Mouse (Mus musculus): Measurements from ENCODE around the gene Gm10577. TPM values are rescaled to one million over a fixed set of nuclear protein-coding genes. Genes with fewer than 3 reads are reported as not detected.

The Gm10577 gene
- polyA plus RNA-seq, 1 experiment, result not detected

- Histone ChIP-seq H3K9ac (ENCODE audit: low read depth, poor library complexity, severe bottlenecking) (no peak overlapping the region), H3K27me3 (ENCODE audit: control insufficient read depth, insufficient read depth, low read length, poor library complexity, severe bottlenecking) (no peaks in the 10 kb centered on the region), H3K4me1 (ENCODE audit: control insufficient read depth, insufficient read depth, low read length) (no peaks in the 10 kb centered on the region), H3K4me3 (ENCODE audit: low read depth, low read length) (no peak overlapping the region), H3K27ac (ENCODE audit: insufficient read depth, low read length) (no peak overlapping the region), H3K9me3 (replicated peaks; ENCODE audit: control insufficient read depth, insufficient read depth, low read length, poor library complexity, severe bottlenecking) (no peaks in the 10 kb centered on the region), H3K36me3 (ENCODE audit: control insufficient read depth, insufficient read depth, low read length, poor library complexity, severe bottlenecking) (no peaks in the 10 kb centered on the region)
- TF ChIP-seq CTCF (IDR thresholded peaks at IDR 0.05; ENCODE audit: low read depth, low read length), result no peak
- no peak for TF ChIP-seq POLR2A (IDR thresholded peaks at IDR 0.05; ENCODE audit: insufficient read depth, low read length)
- TF ChIP-seq EP300 (IDR thresholded peaks at IDR 0.05; ENCODE audit: insufficient read depth, low read depth, low read length), result no peak
Observed at GRCm38 (mm10) chr4:100974455-100975035, 46.0 kb downstream of the Gm10577 start.

GRCm38 (mm10) chr4:100973641-100974454 lies 46.6 kb downstream of the Gm10577 start:
- Histone ChIP-seq H3K27ac (ENCODE audit: insufficient read depth, low read length) (no peak overlapping the region), H3K9me3 (replicated peaks; ENCODE audit: control insufficient read depth, insufficient read depth, low read length, poor library complexity, severe bottlenecking) (no peaks in the 10 kb centered on the region), H3K36me3 (ENCODE audit: control insufficient read depth, insufficient read depth, low read length, poor library complexity, severe bottlenecking) (no peaks in the 10 kb centered on the region), H3K4me1 (ENCODE audit: control insufficient read depth, insufficient read depth, low read length) (no peaks in the 10 kb centered on the region), H3K4me3 (ENCODE audit: low read depth, low read length) (no peak overlapping the region), H3K27me3 (ENCODE audit: control insufficient read depth, insufficient read depth, low read length, poor library complexity, severe bottlenecking) (no peaks in the 10 kb centered on the region), H3K9ac (ENCODE audit: low read depth, poor library complexity, severe bottlenecking) (no peak overlapping the region)
- no peak for TF ChIP-seq POLR2A (IDR thresholded peaks at IDR 0.05; ENCODE audit: insufficient read depth, low read length)
- no peak for TF ChIP-seq CTCF (IDR thresholded peaks at IDR 0.05; ENCODE audit: low read depth, low read length)
- TF ChIP-seq EP300 (IDR thresholded peaks at IDR 0.05; ENCODE audit: insufficient read depth, low read depth, low read length), result no peak

Other genes starting within 250 kb of the Gm10577 start
- 6.3 and 8.2 TPM in 2 replicates for gene Cachd1, start 244.0 kb downstream of the Gm10577 start, polyA plus RNA-seq (2011; ENCODE audit: insufficient read depth, insufficient read length, low read depth, missing spikeins)
- gene Raver2, start 48.3 kb upstream of the Gm10577 start, polyA plus RNA-seq (2011; ENCODE audit: insufficient read depth, insufficient read length, low read depth, missing spikeins), result 17.0 and 20.0 TPM in 2 replicates
- gene Jak1, start 244.6 kb upstream of the Gm10577 start, polyA plus RNA-seq (2011; ENCODE audit: insufficient read depth, insufficient read length, low read depth, missing spikeins), result 55.9 and 57.3 TPM in 2 replicates